Mouse (Mus musculus) intestine, embryonic 14.5 days (tissue): ENCODE data around the gene Jph2. TPM values are rescaled to one million over a fixed set of nuclear protein-coding genes. Genes with fewer than 3 reads are reported as not detected.
A peak's percentile ranks its signal among the peaks of the same experiment; 100 is the strongest.

Experiments
- ATAC-seq: fragments of 200-750 bp; cut with Nextera tagmentation; replicated peaks from 2 replicates; pipeline ENCODE4 v1.8.0; 2017; ENCODE audit warnings: low read depth, moderate number of reproducible peaks, moderate TSS enrichment, moderate library complexity; ENCODE audit not compliant: low FRiP score, low TSS enrichment
- DNase-seq: peaks from one replicate; pipeline ENCODE4 v3.0.0-alpha.2; 2018; ENCODE audit warnings: low spot score
- H3K27ac ChIP-seq: fragments of 300-500 bp; sonication (generic); 2 replicates; pipeline ENCODE4 v1.5.1; 2014; ENCODE audit warnings: low read depth, mild to moderate bottlenecking, control low read depth
- H3K27me3 ChIP-seq: fragments of 300-500 bp; sonication (generic); replicated peaks from 2 replicates; pipeline ENCODE4 v1.6.1; 2014; ENCODE audit warnings: low read length, control low read depth; ENCODE audit not compliant: control insufficient read depth, insufficient read depth
- H3K36me3 ChIP-seq: fragments of 300-500 bp; sonication (generic); 2 replicates; pipeline ENCODE4 v1.6.1; 2014; ENCODE audit warnings: low read length, control low read depth; ENCODE audit not compliant: control insufficient read depth, insufficient read depth
- H3K4me1 ChIP-seq: fragments of 300-500 bp; sonication (generic); replicated peaks from 2 replicates; pipeline ENCODE4 v1.6.1; 2014; ENCODE audit warnings: low read length, control low read depth, mixed read lengths; ENCODE audit not compliant: control insufficient read depth, insufficient read depth
- H3K4me2 ChIP-seq: fragments of 300-500 bp; sonication (generic); 2 replicates; pipeline ENCODE4 v1.6.1; 2014; ENCODE audit warnings: low read length
- H3K4me3 ChIP-seq: fragments of 300-500 bp; sonication (generic); 2 replicates; pipeline ENCODE4 v1.5.1; 2014; ENCODE audit warnings: low read depth, low read length, control low read depth, mixed read lengths
- H3K9ac ChIP-seq: fragments of 300-500 bp; sonication (generic); 2 replicates; pipeline ENCODE4 v1.6.1; 2014; ENCODE audit warnings: mild to moderate bottlenecking, low read length
- H3K9me3 ChIP-seq: fragments of 300-500 bp; sonication (generic); 2 replicates; pipeline ENCODE4 v1.6.1; 2016; ENCODE audit warnings: low read length, control low read depth; ENCODE audit not compliant: control insufficient read depth
- WGBS: fragments of 180-500 bp; shearing (Covaris S2); extraction: QIAGEN DNeasy Blood & Tissue Kit; methylation state at CpG from one replicate; pipeline ENCODE4 v1.1.7; 2014; 5-methylcytosine and 5-hydroxymethylcytosine counted together
- polyA plus RNA-seq: library from polyadenylated mRNA; unstranded; fragments of >200 nt; fragmentation: Nextera tagmentation; extraction: Ambion mirVana; gene quantifications from 2 replicates; pipeline ENCODE4 v1.2.1, GENCODE M21; 2014

The Jph2 gene
- polyA plus RNA-seq, 1 experiment from 2014 or later, result 5.6 TPM

DNA sequence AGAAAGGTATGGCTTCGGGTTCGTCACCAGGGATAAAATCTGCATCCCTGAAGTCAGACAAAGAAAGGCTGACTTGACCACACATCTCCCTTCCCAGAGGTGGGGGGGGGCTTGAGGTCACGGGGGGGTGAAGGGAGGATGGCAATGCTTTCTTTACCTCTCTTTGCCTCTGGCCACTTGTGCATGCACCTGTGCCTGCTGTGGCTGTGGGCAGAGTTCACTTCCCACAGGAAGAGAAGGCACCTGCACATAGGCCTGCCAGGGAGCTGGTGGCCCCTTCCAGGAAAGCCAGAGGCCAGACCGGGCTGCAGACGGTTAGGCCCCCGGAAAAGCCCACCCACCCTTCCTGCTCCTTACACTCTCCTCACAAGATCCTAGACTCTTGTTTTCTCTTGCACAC lies 66.4 kb downstream of the Jph2 start:
- Histone ChIP-seq H3K36me3 (no peaks in the 10 kb centered on the region), H3K4me3 (no peak overlapping the region), H3K4me2 (no peak overlapping the region), H3K27ac (no peak overlapping the region), H3K9me3 (no peaks in the 10 kb centered on the region), H3K9ac (no peak overlapping the region), H3K27me3 (0 out of 2 replicates have a peak, but pooled peaks cover 3% of the 10 kb centered on the region), H3K4me1 (no peaks in the 10 kb centered on the region)
- WGBS, result 88% methylated on average over 6 of the region's 6 CpGs
- ATAC-seq (no peak), DNase-seq (no peak)

DNA sequence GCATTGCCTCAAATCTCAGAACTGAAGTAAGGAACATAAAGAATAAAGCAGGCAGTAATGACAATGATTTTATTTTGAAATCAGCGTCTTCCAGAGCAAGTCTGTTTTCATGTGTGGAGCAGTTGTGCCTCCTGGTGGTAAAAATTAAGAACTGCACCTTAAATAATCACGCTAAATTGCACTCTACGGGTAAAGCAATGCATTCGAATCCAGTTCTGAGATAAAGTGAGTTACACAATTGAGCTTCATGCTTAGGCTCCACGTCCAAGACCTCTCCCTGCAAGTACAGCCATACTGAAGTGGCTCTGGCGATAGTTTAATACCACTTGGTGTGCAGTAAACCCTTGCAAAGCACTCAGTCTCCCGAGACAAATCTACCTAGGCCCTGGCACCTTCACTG lies 67.1 kb downstream of the Jph2 start:
- WGBS, result 26% methylated on average over 7 of the region's 7 CpGs
- ATAC-seq (no peak), DNase-seq (peak; percentile 66)
- Histone ChIP-seq H3K4me3 (no peak overlapping the region), H3K9ac (no peak overlapping the region), H3K27me3 (0 out of 2 replicates have a peak, but pooled peaks cover 3% of the 10 kb centered on the region), H3K27ac (no peak overlapping the region), H3K4me1 (no peaks in the 10 kb centered on the region), H3K4me2 (no peak overlapping the region), H3K36me3 (no peaks in the 10 kb centered on the region), H3K9me3 (no peaks in the 10 kb centered on the region)

DNA sequence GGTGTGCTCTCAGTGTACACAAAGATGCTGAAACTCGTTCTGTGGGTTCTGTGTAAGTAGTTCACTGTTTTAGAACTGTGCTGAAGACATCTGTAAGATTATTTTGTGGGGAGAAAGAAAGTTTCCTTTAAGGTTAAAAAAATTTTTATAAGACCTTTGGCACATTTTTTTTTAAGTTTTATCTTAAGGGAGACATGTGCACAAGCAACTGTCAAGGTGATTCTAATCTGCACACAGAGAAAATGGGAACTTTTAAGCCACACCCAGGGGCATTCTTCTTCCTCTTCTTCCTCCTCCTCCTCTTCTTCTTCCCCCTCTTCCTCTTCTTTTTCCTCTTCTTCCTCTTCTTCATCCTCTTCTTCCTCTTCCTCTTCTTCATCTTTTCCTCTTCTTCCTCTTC lies 74.6 kb downstream of the Jph2 start:
- no peaks in the 10 kb centered on the region for H3K4me1 ChIP-seq
- ATAC-seq (no peak), DNase-seq (no peak)
- H3K4me2 ChIP-seq, result no peak overlapping the region
- H3K36me3 ChIP-seq, result no peaks in the 10 kb centered on the region
- no peak overlapping the region for H3K27ac ChIP-seq
- no peak overlapping the region for H3K4me3 ChIP-seq
- no peaks in the 10 kb centered on the region for H3K9me3 ChIP-seq
- H3K9ac ChIP-seq, result no peak overlapping the region
- WGBS, result 38% methylated on average over 1 of the region's 1 CpGs
- no peaks in the 10 kb centered on the region for H3K27me3 ChIP-seq

DNA sequence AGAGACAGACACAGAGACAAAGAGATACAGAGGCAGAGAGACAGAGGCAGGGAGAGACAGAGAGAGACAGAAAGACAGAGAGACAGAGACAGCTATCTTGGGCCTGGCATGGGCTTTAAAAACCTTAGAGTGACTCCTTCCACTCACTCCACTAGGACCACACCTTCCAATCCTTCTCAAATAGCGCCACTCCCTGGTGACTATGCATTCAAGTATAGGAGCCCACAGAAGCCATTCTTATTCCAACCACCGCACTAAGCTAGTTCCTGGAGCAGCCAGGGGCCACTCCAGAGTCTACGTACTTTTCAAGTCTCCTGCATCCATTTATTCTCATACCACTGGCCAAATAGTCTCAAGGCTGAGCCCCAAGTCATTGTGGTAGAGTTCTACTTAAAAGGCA lies 79.0 kb downstream of the Jph2 start:
- Histone ChIP-seq H3K9me3 (no peaks in the 10 kb centered on the region), H3K9ac (no peak overlapping the region), H3K4me3 (no peak overlapping the region), H3K27ac (no peak overlapping the region), H3K27me3 (no peaks in the 10 kb centered on the region), H3K4me1 (no peaks in the 10 kb centered on the region), H3K36me3 (no peaks in the 10 kb centered on the region), H3K4me2 (no peak overlapping the region)
- WGBS, result 83% methylated on average over 3 of the region's 3 CpGs
- ATAC-seq, result no peak
- DNase-seq, result no peak

DNA sequence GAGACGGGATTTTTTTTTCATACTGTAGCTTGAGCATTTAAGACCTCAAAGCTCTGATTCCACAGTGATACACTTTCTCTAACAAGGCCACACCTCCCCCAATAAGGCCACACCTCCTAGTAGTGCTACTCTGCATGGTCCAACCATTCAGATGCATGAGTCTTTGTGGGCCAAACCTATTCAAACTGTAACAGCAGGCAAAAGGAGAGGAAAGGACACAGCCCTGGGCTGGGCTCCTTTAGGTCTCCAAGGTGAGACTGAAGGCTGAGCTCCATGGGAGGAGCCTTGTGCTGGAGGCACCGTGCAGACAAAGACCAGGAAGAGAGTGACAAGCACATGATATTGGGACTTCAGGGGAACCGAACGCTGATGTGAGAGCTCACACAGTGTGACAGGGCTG lies 80.5 kb downstream of the Jph2 start:
- Histone ChIP-seq H3K27me3 (no peaks in the 10 kb centered on the region), H3K9ac (no peak overlapping the region), H3K36me3 (no peaks in the 10 kb centered on the region), H3K27ac (no peak overlapping the region), H3K4me1 (no peaks in the 10 kb centered on the region), H3K4me3 (no peak overlapping the region), H3K9me3 (no peaks in the 10 kb centered on the region), H3K4me2 (no peak overlapping the region)
- ATAC-seq (no peak; the same call in 1 of the 2 replicates), DNase-seq (no peak)
- 76% methylated on average over 4 of the region's 4 CpGs for WGBS

DNA sequence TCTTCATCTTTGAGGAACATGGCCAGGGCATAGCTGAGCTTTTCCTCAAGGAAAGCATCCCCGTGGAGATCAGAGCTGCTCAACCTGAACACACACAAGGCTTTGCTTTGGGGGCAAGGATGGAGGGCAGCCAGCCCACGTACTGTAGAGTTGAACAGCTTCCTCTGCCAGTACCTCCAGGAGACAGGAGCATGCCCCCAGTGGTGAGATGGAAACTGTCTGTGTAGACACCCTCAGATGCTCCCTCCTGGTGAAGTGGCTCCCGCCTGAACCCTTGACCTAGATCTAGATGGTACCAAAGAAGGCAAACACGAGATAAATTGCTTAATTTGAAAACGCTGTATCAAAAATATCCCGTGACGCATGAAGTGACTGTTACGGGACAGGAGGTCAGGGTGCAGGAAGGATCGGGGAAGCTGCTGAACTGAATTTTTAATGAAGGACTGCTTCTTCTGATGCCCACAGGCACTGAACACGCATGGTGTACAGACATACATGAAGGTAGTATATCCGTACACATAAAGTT lies 87.6 kb downstream of the Jph2 start:
- Histone ChIP-seq H3K4me1 (no peaks in the 10 kb centered on the region), H3K27me3 (no peaks in the 10 kb centered on the region), H3K4me3 (no peak overlapping the region), H3K4me2 (no peak overlapping the region), H3K27ac (no peak overlapping the region), H3K9ac (no peak overlapping the region), H3K36me3 (no peaks in the 10 kb centered on the region), H3K9me3 (no peaks in the 10 kb centered on the region)
- ATAC-seq, result no peak
- no peak for DNase-seq
- WGBS, result 74% methylated on average over 11 of the region's 11 CpGs

DNA sequence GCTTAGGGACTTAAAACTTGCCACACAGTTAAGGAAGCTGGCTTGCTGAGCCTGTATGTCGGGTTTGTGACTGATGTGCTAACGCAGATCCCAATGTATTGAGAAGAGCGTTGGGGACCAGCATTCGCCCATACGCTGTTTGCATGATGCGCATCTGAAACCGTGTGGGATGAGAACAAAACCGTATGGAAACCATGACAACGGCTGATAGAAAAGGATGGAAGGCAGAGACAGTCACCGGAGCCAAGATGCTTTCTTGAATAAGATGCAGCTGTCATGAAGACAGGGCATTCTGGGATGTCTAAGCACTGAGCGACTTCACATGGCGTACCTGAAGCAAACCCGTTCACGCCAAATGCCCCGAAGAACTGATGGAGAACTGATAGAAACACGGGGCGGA lies 88.4 kb downstream of the Jph2 start:
- no peak for DNase-seq
- no peak for ATAC-seq
- no peaks in the 10 kb centered on the region for H3K36me3 ChIP-seq
- no peaks in the 10 kb centered on the region for H3K27me3 ChIP-seq
- H3K27ac ChIP-seq, result no peak overlapping the region
- no peak overlapping the region for H3K4me3 ChIP-seq
- H3K4me1 ChIP-seq, result no peaks in the 10 kb centered on the region
- H3K9me3 ChIP-seq, result no peaks in the 10 kb centered on the region
- H3K4me2 ChIP-seq, result no peak overlapping the region
- WGBS, result 88% methylated on average over 17 of the region's 17 CpGs
- H3K9ac ChIP-seq, result no peak overlapping the region

DNA sequence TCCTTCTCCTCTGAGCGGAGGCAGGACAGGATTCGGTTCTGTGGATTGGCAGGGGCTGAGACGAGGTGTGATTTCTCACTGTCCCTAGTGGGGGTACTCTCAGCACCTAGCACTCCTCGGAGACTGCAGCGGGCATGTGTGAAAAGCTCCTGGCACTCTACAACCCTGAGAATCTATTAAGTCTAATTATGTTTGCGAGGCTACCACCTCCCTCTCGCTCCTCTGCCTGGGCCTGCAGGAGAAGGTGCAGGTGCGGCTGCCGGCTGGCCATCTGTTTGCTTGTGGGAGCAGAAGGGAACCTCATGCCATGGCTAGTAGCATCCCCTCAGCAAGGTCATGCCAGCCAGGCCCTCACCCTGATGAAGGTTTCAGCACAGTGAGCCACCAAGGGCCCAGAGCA lies 94.8 kb downstream of the Jph2 start:
- no peak overlapping the region for H3K4me2 ChIP-seq
- H3K9ac ChIP-seq, result no peak overlapping the region
- no peaks in the 10 kb centered on the region for H3K4me1 ChIP-seq
- H3K4me3 ChIP-seq, result no peak overlapping the region
- ATAC-seq (no peak), DNase-seq (no peak)
- H3K27me3 ChIP-seq, result no peaks in the 10 kb centered on the region
- no peaks in the 10 kb centered on the region for H3K36me3 ChIP-seq
- no peaks in the 10 kb centered on the region for H3K9me3 ChIP-seq
- H3K27ac ChIP-seq, result no peak overlapping the region
- 37% methylated on average over 9 of the region's 9 CpGs for WGBS

DNA sequence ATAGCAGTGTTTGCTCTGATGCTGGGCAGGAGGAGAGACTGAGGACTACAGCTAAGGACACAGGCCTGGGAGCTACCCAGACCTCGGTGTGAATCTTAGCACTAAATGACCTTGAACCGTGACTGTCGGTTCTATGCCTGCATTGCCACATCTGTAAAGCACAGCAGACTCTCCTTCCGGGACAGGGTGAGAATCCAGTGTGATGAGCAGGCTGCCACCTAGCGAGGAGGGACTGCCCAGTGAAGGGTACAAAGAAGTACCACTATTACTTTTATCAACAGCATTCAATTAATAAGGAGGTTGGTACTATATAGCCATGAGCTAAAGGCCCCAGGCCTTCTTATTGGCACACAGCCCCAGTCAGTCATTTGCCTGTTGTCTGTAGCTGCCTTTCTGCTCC lies 96.2 kb downstream of the Jph2 start:
- ATAC-seq (no peak), DNase-seq (no peak)
- H3K36me3 ChIP-seq, result no peaks in the 10 kb centered on the region
- no peaks in the 10 kb centered on the region for H3K4me1 ChIP-seq
- no peak overlapping the region for H3K4me2 ChIP-seq
- no peak overlapping the region for H3K4me3 ChIP-seq
- H3K27ac ChIP-seq, result no peak overlapping the region
- WGBS, result 49% methylated on average over 5 of the region's 5 CpGs
- no peaks in the 10 kb centered on the region for H3K27me3 ChIP-seq
- H3K9ac ChIP-seq, result no peak overlapping the region
- no peaks in the 10 kb centered on the region for H3K9me3 ChIP-seq
